8 mouse cellular contexts compared by ENCODE assay signal in genomic region chr6:72454072-72454746, GRCm38 (mm10). TPM values are rescaled to one million over a fixed set of nuclear protein-coding genes. Genes with fewer than 3 reads are reported as not detected.
A peak's percentile ranks its signal among the peaks of the same experiment; 100 is the strongest.
DNase-seq lines count a peak whose midpoint lies in the region; ATAC-seq lines count a peak whose summit lies in the region.

No protein-coding gene starts in this region.

- ATAC-seq in megakaryocyte-erythroid progenitor cell, adult 5-6 weeks (replicated peaks; ENCODE audit: low FRiP score, low TSS enrichment, poor library complexity, severe bottlenecking), result peak; percentile 98

- peak; percentile 54 to 76 for DNase-seq in heart, adult 18-20 months
- DNase-seq in heart, postnatal 25 days (ENCODE audit: low spot score), result no peak
- DNase-seq in c-Kit-positive CD71-positive TER-119-positive erythroid progenitor cells, embryonic 14.5 days (ENCODE audit: low spot score), result peak; percentile 46
- DNase-seq in heart, postnatal 10 days, result peak; percentile 49 to 61
- DNase-seq in cerebellum, postnatal 36 days, result no peak
- DNase-seq in left cerebral cortex, adult 8-10 months (ENCODE audit: low spot score in 2 of 2), result no peak
- DNase-seq in cerebellum, adult 11 months, result no peak

- intact Hi-C loops in heart, postnatal 25 days (cut with DNase I), result no loop called here
- intact Hi-C loops in heart, postnatal 10 days (cut with DNase I), result no loop called here

RNA-seq across cellular contexts. Expression of gene Mat2a, which starts 14.9 kb away (rescaled TPM):
- 100 to 1,000 TPM; 130 to 166 TPM for total RNA-seq in heart, adult 18-20 months (2021)
- total RNA-seq in heart, postnatal 25 days (2021), result 100 to 1,000 TPM; 106 to 141 TPM
- total RNA-seq in heart, postnatal 10 days (2021), result 100 to 1,000 TPM; 204 to 226 TPM
- total RNA-seq in megakaryocyte-erythroid progenitor cell, adult 5-6 weeks (2014; fragmentation: Nextera tagmentation), result 555 and 732 TPM in 2 replicates
- total RNA-seq in megakaryocyte-erythroid progenitor cell, adult 5-6 weeks (2017), result 235 and 332 TPM in 2 replicates
- 100 to 1,000 TPM; 148 to 178 (median 163) TPM for total RNA-seq in left cerebral cortex, adult 8-10 months (2022)

RNA-seq across cellular contexts. Expression of gene Ggcx, which starts 40.1 kb away (rescaled TPM):
- 10 to 100 TPM; 26.0 to 34.2 TPM for total RNA-seq in heart, adult 18-20 months (2021)
- 10 to 100 TPM; 33.3 to 35.0 TPM for total RNA-seq in heart, postnatal 25 days (2021)
- total RNA-seq in heart, postnatal 10 days (2021), result 10 to 100 TPM; 24.5 to 27.7 TPM
- total RNA-seq in megakaryocyte-erythroid progenitor cell, adult 5-6 weeks (2014; fragmentation: Nextera tagmentation), result 8.6 and 11.3 TPM in 2 replicates
- 3.7 and 11.2 TPM in 2 replicates for total RNA-seq in megakaryocyte-erythroid progenitor cell, adult 5-6 weeks (2017)
- total RNA-seq in left cerebral cortex, adult 8-10 months (2022), result 10 to 100 TPM; 20.3 to 24.7 (median 23.5) TPM

Comparison
In these comparisons a context has a peak if more than half of its experiments do, and no peak if none do; other contexts are left out.
1. DNase-seq: peak in heart, adult 18-20 months (2 of 2), c-Kit-positive CD71-positive TER-119-positive erythroid progenitor cells, embryonic 14.5 days (single experiment) and heart, postnatal 10 days (2 of 2); none in heart, postnatal 25 days (single experiment), cerebellum, postnatal 36 days (0 of 2), left cerebral cortex, adult 8-10 months (0 of 2) and cerebellum, adult 11 months (single experiment).